In genomic region chr9:57744462-57745091, GRCm38 (mm10) we compare ENCODE assay signal across 10 mouse cellular contexts. TPM values are rescaled to one million over a fixed set of nuclear protein-coding genes. Genes with fewer than 3 reads are reported as not detected.
DNase-seq lines count a peak whose midpoint lies in the region.
"Had no signal": no experiment of that assay in that cellular context is flagged by ENCODE, and none has a peak within 500 bp of the region (broad histone marks: within the 10 kb centered on the region; RNA-seq: fewer than 3 reads in every experiment).

No protein-coding gene starts in this region.

- H3K4me1 ChIP-seq in embryonic facial prominence, embryonic 10.5 days = no peaks in the 10 kb centered on the region
- H3K4me1 ChIP-seq: embryonic facial prominence, embryonic 13.5 days; limb, embryonic 12.5 days had no signal

- no peak overlapping the region for H3K27ac ChIP-seq in embryonic facial prominence, embryonic 10.5 days (replicated peaks)
- H3K27ac ChIP-seq: embryonic facial prominence, embryonic 13.5 days; limb, embryonic 12.5 days had no signal

- no peaks in the 10 kb centered on the region for H3K9me3 ChIP-seq in embryonic facial prominence, embryonic 10.5 days
- H3K9me3 ChIP-seq: embryonic facial prominence, embryonic 13.5 days; limb, embryonic 12.5 days had no signal

- peak; percentile 46 to 67 for DNase-seq in heart, adult 18-20 months
- DNase-seq in heart, adult 8-10 months (ENCODE audit: low spot score) = no peak
- peak; percentile 78 to 79 for DNase-seq in B cell, adult 2 months
- peak; percentile 77 for DNase-seq in ZHBTc4 (ENCODE audit: low read depth, low spot score)
- peak; percentile 43 for DNase-seq in embryonic facial prominence, embryonic 10.5 days (ENCODE audit: low spot score)
- peak; percentile 40 for DNase-seq in large intestine, adult 2 months (ENCODE audit: low read depth, low spot score)
- peak; percentile 47 for DNase-seq in retina, postnatal 7 days (ENCODE audit: low read depth, low spot score)
- no peak for DNase-seq in ovary, adult 18-20 months (ENCODE audit: low spot score)

- H3K27me3 ChIP-seq in embryonic facial prominence, embryonic 10.5 days (replicated peaks; ENCODE audit: low read depth, poor library complexity, severe bottlenecking) = no peaks in the 10 kb centered on the region
- H3K27me3 ChIP-seq: embryonic facial prominence, embryonic 13.5 days; limb, embryonic 12.5 days had no signal

- H3K36me3 ChIP-seq in embryonic facial prominence, embryonic 10.5 days (replicated peaks) = peaks cover 98% of the 10 kb centered on the region

- no peak overlapping the region for H3K4me3 ChIP-seq in embryonic facial prominence, embryonic 10.5 days
- H3K4me3 ChIP-seq: embryonic facial prominence, embryonic 13.5 days; limb, embryonic 12.5 days had no signal

- WGBS in embryonic facial prominence, embryonic 10.5 days = 80% methylated on average over 3 of the region's 3 CpGs
- 61% methylated on average over 3 of the region's 3 CpGs for WGBS in large intestine, adult 2 months

RNA-seq across cellular contexts. Expression of gene Clk3, which starts 21.1 kb away (rescaled TPM):
- total RNA-seq in heart, adult 18-20 months (2021) = 10 to 100 TPM; 21.3 to 29.0 TPM
- 10 to 100 TPM; 23.8 to 36.5 (median 29.3) TPM for total RNA-seq in heart, adult 8-10 months (2022)
- polyA plus RNA-seq in embryonic facial prominence, embryonic 10.5 days (2016; fragmentation: Nextera tagmentation; extraction: Ambion mirVana) = 93.6 and 94.8 TPM in 2 replicates
- polyA plus RNA-seq in large intestine, adult 2 months (2012; rRNA removed) = 84.3 and 90.5 TPM in 2 replicates

RNA-seq across cellular contexts. Expression of gene Edc3, which starts 36.2 kb away (rescaled TPM):
- total RNA-seq in heart, adult 18-20 months (2021) = 1 to 10 TPM; 4.7 to 6.6 TPM
- 1 to 10 TPM; 3.6 to 5.3 (median 4.5) TPM for total RNA-seq in heart, adult 8-10 months (2022)
- 45.5 and 46.7 TPM in 2 replicates for polyA plus RNA-seq in embryonic facial prominence, embryonic 10.5 days (2016; fragmentation: Nextera tagmentation; extraction: Ambion mirVana)
- polyA plus RNA-seq in large intestine, adult 2 months (2012; rRNA removed) = 10.1 and 11.6 TPM in 2 replicates

RNA-seq across cellular contexts. Expression of gene Cyp1a1, which starts 56.8 kb away (rescaled TPM):
- under 1 TPM; 0.15 to 0.39 TPM for total RNA-seq in heart, adult 18-20 months (2021)
- total RNA-seq in heart, adult 8-10 months (2022) = under 1 TPM in 2 of 4 experiments, not detected in 2; 0.14 to 0.69 TPM
- polyA plus RNA-seq in embryonic facial prominence, embryonic 10.5 days (2016; fragmentation: Nextera tagmentation; extraction: Ambion mirVana) = 0.07 TPM in 1 of 2 replicates, not detected in the other
- polyA plus RNA-seq in large intestine, adult 2 months (2012; rRNA removed) = 0.04 and 0.37 TPM in 2 replicates
- polyA plus RNA-seq: embryonic facial prominence, embryonic 13.5 days; limb, embryonic 12.5 days had no signal

Comparison
In these comparisons a context has a peak if more than half of its experiments do, and no peak if none do; other contexts are left out.
1. DNase-seq: peak in heart, adult 18-20 months (2 of 2), B cell, adult 2 months (2 of 2), ZHBTc4 (single experiment), embryonic facial prominence, embryonic 10.5 days (single experiment), large intestine, adult 2 months (single experiment) and retina, postnatal 7 days (single experiment); none in heart, adult 8-10 months (single experiment) and ovary, adult 18-20 months (single experiment).